Mouse (Mus musculus): Measurements from ENCODE around the gene Ms4a7.
"Not testable (repeated sequence)": the region's sequence is repeated elsewhere in the genome, so short reads cannot be mapped to it uniquely, and the experiment has no call there.

Gene Ms4a7

DNA sequence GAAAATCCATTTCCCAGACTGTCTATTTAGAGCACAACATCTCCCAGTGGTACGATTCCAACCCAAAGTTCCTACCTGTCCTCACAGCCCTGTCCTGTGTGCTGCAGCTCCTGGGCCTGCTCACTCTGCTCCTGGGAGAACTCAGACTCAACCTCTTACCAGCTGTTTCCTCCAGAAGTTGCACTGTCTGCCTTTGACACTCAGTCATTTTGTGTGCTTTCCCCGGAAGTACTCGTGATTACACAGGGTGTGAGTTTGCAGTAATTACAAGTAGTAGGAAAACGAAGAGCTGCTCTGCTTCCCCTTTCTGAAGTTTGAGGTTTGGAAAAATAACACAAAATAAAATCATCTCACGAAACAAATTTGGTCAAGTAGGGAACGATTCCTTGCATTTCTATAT, at the start of gene Ms4a7:
Gene Ms4a7 (minus strand): TSS at position 215 of the 400 bp plus-strand sequence.
- peak; percentile 13 for DNase-seq (ENCODE audit: low read depth)

DNA sequence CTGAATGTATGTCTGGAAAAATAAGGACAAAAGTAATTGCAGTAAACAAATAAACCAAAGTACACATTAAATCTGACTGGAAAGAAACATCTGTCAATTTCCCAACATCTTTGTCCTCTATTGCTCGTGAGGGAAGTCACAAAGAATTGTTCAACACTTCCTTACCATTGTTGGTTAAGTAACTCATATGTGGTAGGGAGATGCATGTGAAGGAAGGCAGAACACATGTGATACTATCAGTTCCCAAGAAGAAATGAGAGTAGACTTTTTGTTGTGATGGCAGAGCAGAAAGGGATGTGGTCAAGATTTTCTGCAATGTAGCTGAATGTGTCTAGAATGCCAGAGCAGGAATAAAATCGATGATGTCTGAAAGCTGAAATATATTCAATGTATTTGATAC, 40.5 kb upstream of the Ms4a7 start:
- DNase-seq (ENCODE audit: low read depth), result peak; percentile 30

DNA sequence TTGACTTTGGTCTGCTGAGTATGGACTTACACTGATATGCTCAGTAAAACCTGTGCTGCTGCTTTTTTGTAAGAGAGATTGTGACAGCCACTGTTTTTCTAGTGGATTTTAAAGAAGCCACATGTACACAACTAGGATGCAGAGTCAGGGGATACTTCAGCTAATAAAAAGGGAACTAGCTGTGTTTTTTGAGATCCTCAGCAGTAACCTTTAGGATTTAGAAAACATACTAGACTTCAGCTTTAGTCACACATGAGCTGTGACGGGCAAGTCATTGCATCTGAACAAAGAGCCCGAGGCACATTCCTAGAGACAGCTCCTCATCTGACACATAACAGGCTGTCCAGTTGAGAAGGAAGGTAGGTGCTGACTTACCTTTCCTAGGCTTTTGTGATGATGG, 39.3 kb upstream of the Ms4a7 start, which contains the start of gene Ms4a4a:
Gene Ms4a4a (plus strand): TSS at position 251 of the 400 bp plus-strand sequence.
- no peak for DNase-seq (ENCODE audit: low read depth)

DNA sequence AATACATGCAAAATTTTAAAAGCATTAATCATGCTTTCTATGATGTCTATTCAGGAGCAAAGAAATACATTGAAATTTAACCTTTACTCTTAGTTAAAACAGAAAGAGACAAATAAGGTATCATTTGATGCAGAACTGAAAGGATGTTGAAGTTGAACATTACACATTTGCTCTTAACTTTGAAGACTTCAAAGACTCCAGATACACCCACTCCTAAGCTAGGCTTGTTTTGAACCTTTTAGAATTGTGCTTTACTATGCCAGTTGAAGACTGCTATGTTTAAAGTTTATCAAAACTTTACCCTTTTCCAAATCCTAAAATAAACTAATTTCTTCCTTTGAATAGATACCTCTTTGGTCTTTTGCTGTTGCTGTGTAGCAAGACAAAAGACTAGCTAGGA, 35.2 kb upstream of the Ms4a7 start:
- peak; percentile 75 for DNase-seq (ENCODE audit: low read depth)

DNA sequence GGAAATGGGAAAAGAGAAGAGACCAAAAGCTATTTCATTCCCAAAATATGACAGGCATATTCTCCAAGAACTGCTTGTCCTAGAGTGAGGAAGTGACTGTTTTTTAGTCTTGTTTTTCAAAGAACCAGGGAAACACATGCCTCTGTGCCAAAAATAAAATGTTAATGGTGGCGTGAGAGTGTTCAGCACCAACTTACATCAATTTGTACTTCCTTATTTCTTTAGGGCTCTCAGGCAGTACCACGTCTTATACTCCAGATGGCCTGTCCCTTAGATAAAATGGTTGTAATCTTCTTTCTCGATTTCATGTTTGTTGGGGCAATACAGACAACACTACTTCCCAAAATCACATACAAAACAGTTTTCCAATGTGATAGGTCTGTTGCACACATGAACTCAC, 32.4 kb upstream of the Ms4a7 start:
- no peak for DNase-seq (ENCODE audit: low read depth)

DNA sequence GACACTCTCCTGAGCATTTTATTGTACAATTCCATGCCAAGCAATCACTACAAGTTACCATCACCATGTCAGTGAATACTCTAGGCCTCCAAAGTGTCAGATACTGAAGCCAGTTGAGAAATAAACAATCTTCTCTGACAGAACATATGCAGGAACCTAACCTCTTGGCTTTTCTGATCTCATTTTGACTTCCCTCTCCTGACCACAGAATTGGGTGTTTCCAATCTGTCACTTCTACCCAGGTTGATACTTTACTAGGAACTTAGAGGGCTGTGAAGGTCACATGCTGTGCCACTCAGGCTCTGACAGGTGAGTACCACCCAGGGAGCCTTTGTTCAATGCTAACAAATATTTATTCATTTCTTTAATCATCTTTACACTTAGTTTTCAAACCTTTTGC, 26.1 kb upstream of the Ms4a7 start:
- DNase-seq (ENCODE audit: low read depth), result peak; percentile 90

DNA sequence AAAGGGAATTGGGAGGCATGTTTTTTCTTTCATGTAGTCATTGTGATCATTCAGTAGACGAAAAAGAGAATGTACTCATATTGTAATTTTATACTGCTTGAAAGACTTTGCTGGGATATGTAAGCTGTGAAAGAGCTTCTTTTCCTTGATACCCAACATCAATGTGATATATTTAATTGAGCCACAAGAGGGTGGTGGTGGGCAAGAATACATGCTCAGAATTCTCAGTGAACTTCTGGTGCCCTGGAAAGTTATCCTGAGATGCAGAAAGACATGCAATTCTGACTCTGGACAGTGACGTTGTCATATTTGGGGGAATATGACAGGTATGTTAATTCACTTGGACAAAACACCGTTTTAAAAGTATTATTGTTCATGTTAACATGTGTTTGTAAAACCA, 24.2 kb upstream of the Ms4a7 start:
- DNase-seq (ENCODE audit: low read depth), result peak; percentile 72

DNA sequence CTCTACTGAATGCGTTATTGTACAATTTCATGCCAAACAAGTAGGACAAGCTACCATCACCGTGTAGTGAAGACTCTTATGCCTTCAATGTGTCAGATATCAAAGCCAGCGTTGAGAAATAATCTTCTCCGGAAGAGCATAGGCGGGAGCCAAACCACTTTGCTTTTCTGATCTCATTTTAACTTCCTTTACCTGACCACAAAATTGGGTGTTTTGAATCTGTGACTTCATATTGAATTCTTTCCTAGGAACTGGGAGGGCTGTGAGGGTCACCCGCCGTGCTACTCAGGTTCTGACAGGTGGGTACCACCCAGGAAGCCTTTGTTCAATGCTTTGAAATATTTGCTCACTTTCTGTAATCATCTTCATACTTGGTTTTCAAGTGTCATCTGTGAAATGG, 19.8 kb upstream of the Ms4a7 start:
- DNase-seq (ENCODE audit: low read depth), result peak; percentile 93

DNA sequence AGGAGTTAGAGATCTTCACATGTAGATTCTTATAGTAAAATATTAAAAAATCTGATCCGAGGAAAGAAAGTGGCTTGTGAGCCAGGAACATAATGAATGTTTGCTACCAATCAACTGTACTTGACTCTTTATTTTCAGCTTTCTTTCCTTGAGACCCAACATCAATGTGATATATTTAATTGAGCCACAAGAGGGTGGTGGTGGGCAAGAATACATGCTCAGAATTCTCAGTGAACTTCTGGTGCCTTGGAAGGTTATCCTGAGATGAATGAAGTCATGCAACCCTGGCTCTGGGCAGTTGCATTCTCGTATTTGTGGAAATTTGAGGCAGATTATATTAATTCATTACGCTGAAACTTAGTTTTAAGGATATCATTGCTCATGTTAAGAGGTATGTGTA, 15.9 kb upstream of the Ms4a7 start:
- peak; percentile 72 for DNase-seq (ENCODE audit: low read depth)

DNA sequence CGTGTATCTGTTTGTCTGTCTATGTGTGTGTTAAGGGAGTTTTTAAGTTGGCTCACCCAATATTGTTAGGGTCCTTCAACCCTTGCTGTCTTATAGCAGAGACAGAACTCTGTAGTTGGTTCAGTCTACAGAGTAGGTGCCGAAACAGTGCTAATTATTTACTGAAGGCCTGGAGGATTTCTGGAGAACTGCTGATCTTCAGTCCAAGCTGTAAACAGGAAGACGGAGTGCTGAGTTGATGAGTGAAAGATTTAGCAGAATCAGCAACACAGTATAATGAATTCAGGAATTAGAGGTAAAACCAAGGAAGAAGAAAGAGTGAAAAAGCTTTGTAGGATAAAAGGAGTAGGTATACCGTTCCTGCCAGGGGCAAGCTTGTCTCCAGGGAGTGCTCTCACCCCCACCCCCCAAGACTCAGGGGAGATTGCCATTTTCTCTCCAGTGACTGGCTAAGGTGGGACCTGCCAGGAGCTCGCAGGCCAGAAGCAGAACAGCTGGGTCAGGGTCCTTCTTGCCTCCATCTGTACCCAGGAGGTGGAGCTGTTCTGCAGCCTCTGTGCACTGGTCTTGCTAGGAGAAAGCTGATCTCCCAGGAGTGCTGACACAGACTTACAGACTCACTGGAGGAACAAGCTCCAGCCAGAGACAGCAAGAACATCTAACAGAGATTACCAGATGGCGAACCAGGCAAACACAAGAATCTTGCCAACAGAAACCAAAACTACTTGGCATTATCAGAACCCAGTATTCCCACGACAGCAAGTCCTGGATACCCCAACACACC, 13.9 kb upstream of the Ms4a7 start:
- no peak for DNase-seq (ENCODE audit: low read depth)

DNA sequence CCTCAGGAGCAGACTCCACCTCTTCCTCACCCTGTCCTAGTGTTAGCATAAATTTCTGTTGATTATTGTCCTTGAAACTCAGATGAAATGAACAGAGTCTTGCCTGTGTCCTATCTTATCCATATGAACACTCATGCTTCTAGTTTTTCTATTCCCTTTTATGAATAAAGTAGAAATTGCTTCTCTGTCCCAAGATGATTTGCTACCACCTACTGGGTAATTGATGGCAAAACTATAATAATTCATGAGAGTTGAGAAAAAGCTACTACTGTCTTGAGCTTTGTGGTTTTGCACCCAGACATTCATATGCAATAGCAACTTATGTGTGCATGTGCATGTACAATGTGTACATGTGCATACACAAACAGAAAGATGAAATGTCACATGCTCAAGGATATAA, 8.0 kb upstream of the Ms4a7 start:
- no peak for DNase-seq (ENCODE audit: low read depth)

DNA sequence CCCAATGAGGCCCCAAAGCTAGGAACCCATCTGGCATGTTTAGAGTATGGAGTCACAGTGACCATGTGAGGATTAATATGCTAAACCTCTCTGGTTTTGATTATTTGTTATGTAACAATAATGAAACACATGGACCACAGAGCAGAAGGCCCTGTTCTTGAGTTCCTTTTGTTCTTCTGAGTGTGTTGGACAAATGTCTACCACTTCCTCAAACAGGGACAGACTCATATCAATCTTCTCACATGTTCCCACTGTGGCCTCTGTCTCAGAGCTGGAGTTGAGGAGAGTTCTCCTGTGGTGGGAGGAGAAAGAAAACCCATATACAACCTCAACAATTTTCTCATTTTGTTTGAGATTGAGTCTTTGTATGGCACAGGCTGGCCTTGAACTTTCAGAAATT, 7.2 kb upstream of the Ms4a7 start:
- no peak for DNase-seq (ENCODE audit: low read depth)

DNA sequence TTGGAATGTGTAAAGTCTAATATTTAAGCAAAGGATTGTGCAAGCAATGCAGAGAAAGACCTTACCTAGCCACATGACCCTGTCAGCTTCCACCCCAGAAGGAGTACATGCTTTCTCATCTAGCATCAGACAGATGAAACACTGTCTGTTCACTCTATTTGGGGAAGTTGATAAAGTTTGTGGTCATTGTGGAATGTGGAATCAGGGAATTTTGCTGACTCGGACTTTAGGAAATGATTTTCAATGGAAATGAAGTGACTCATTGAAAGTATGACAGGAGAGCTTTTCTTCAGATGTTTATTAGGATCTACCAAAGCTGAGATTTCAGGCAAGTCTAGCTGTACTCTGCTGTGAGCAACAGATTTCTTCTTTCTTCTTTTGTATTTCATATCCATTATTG, 14.8 kb downstream of the Ms4a7 start:
- DNase-seq (ENCODE audit: low read depth), result no peak

DNA sequence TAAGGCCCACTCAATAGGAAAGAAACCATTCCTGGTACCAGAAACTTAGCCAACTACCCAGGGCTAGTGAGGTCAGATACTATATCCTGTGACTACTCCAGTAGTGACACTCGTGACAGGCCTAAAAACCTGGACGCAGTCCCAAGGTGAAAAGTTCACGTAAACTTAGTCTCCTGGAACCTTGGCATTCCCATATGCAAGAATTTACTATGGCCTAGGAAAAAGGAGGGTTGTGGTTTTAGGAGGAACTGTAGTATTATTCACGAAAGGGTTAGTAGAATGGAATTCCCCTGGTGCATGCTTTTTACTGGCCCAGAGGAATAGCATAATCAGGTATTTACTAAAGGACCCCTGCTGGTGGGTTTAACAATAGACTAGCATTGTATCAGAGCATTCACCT, 19.2 kb downstream of the Ms4a7 start:
- DNase-seq (ENCODE audit: low read depth), result no peak

DNA sequence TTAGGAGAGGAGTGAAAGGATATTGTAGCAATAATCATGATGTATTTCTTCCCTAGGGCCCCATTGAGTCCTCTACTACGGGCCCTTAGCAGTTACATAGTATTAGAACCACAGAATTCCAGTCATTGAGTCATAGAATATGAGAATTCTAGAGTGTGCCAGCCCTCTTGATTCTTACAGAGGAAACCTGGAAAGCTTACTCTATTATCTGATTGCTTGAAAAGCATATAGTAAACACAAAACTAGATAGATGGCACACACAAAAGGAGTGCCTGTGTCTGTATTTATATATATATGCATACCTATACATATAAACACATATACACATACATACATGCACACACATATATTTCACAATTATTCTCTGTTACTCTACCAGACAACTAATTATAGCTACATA, 21.6 kb downstream of the Ms4a7 start, which contains the start of gene Ms4a14:
Gene Ms4a14 (minus strand): TSS at position 101 of the 400 bp plus-strand sequence.
- DNase-seq (ENCODE audit: low read depth), result no peak

DNA sequence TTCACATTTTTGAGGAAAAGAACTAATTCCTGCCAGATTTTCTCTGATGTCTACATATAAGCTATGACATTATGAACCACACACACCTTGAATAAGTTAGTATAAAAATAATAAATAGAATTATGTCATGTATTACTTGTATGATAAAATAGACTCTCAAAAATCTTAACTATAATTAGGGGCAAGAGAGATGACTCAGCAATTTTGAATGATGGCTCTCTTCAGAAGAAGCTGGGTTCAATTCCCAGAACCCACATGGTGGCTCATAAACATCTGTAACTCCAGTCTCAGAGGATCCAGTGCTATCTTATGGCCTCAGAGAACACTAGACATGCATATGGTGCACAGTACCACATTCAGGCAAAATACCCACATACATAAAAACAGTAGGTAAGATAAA, 27.1 kb downstream of the Ms4a7 start:
- DNase-seq (ENCODE audit: low read depth), result no peak

DNA sequence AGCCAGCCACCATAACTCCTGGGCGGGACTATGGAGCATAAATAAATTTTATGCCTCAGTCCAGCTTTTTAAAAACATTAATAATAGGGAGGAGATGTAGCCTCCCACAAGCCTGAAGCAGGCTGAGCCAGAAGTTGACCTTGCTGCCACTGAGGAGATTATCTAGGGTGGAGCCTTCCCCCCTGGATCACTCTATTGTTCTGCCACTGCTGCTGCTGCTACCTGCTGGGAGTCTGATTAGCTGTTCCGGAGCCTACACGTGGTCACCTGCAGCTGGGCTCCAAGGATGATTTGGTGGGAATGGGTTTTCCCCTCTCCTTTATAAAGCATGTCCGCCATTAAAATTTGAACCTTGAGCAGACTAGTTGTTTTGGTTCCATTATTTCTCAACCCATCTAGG, 36.4 kb downstream of the Ms4a7 start:
- not testable (repeated sequence) for DNase-seq (ENCODE audit: low read depth)

DNA sequence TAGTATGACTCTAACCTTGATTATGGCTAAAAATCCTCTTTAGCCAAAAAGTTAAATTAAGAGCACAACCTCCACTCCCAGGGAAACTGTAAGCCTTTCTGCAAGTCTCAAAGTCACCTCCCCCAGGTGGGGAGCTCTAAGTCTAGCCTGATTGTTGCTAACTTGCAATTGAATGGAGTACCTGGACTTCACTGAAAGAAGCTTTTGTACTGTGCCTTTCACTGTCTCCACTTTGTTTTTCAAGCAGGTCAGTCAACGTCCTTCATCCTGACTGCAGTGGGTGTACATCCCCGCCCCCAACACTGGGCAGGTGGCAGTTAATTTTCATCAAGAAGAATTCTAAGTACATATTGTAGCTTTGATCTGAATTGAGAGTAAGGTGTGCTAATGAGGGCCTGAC, 37.0 kb downstream of the Ms4a7 start:
- DNase-seq (ENCODE audit: low read depth), result no peak

DNA sequence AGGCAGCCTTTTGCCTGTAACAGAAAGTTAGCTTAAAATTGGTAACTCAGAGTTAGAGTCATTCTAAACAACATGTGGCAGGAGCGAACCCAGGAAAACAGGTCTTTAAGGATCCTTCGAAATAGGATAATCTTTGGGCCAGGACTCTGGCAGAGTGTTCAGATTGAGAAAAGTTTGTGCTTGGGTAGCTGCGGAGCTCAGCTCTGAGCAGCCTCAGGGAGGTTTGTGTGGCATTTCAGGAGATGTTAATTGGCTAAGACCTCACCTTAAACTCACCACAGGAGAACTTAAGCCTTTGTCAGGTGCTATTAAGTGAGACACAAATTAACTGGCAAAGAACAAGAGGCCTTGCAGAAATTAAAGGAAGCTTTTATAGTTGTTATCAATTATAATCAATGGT, 42.3 kb downstream of the Ms4a7 start:
- DNase-seq (ENCODE audit: low read depth), result peak; percentile 9

DNA sequence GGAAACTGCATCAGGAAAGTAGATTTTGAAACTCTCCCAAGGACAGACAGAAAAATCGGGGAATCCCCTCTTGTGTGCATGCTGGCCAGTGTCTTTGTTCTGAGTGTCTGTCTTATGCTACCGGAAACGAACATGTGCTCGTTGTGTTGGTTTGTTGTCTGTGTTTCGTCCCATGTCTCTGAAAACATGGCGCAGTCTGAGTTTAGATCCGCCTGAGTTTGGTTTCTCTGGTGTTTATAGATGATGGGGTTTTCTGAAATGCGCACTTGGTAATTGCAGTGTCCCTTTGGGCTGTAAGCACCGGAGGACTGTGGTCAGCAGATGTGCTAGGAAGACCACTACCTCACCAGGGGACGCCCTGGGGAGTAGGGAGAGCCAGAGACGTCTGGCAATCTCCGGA, 43.0 kb downstream of the Ms4a7 start:
- peak; percentile 59 for DNase-seq (ENCODE audit: low read depth)

DNA sequence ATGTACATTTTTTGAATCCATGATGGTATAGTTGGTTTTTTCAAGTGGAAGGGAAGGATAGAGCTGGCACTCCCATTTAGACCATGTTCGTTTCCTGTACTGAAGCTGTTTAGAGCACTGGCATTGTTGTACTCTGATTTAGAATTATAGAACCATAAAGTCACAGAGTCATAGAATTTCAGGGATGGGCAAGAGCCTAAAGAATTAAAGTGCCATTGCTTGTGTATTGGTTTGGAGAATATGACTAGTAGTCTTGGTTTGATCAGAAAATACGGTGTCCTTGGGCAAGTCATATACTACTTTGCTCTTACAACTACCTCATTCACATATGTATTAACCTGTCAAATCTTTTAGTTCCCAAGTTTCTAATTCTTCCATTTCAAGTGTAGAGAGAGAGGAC, 52.2 kb downstream of the Ms4a7 start, which contains the start of gene Ms4a5:
Gene Ms4a5 (minus strand): TSS at position 101 of the 400 bp plus-strand sequence.
- no peak for DNase-seq (ENCODE audit: low read depth)

DNA sequence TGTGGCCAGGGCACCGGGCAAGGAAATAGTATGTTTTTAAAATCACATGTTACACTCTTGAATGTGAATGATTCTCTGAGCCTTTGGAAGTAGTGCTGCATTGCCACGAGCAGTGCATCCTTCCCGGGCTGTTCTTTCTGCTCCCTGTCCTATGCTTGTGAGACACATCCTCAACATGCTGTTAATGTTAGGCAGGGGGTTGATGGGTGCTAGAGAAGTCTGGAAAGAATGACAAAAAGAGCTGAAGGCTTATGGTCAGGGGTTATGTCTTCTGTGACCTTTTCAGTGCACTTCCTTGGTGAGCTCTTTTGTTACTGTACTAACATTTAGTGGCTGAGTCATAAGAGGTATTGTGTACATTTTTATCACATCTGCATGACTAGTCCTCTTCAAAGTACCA, 55.7 kb downstream of the Ms4a7 start:
- DNase-seq (ENCODE audit: low read depth), result no peak

DNA sequence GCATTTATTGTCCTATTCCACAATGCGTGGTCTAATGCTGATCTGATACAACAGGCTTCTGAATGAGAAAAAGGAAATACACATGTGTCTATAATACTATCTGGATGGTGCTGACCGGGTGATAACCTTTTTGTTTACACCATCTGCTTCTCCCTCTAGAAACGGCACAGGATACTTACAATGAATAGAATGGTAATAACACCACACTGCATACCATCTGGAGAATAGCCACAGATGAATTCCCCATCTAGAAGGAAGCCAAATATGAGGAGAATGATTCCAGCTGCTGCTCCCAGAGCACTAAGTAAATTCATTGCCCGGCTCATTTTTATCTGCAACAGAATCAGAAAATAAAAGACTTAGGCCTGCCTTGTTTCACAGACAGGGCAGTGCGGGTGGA, 59.5 kb downstream of the Ms4a7 start:
- no peak for DNase-seq (ENCODE audit: low read depth)

Measured in naive thymus-derived CD4-positive, alpha-beta T cell, adult 2 months (primary cell).